Mouse (Mus musculus) myocyte (in vitro differentiated cells): ENCODE results near the gene Gtf3c4. TPM values are rescaled to one million over a fixed set of nuclear protein-coding genes. Genes with fewer than 3 reads are reported as not detected.

Source experiments
- H3K27me3 ChIP-seq: one replicate; pipeline ENCODE4 v1.6.1; 2011; ENCODE audit not compliant: control insufficient read depth, insufficient read depth, insufficient read length
- H3K36me3 ChIP-seq: one replicate; pipeline ENCODE4 v1.6.1; 2011; ENCODE audit not compliant: control insufficient read depth, insufficient read depth
- H3K4me2 ChIP-seq: one replicate; pipeline ENCODE4 v1.6.1; 2011; ENCODE audit warnings: low read depth, control low read depth
- H3K4me3 ChIP-seq: one replicate; pipeline ENCODE4 v1.5.1; 2011; ENCODE audit warnings: mild to moderate bottlenecking, control low read depth, moderate library complexity
- H3K79me2 ChIP-seq: one replicate; pipeline ENCODE4 v1.6.1; 2011; ENCODE audit not compliant: control insufficient read depth, insufficient read depth
- H3ac ChIP-seq: one replicate; pipeline ENCODE4 v1.6.1; 2011; ENCODE audit not compliant: control insufficient read depth, insufficient read length
- CEBPB ChIP-seq: IDR thresholded peaks from 2 replicates; pipeline ENCODE4 v1.6.1; 2011; ENCODE audit warnings: mild to moderate bottlenecking, moderate library complexity; ENCODE audit not compliant: poor library complexity, insufficient read depth, severe bottlenecking
- E2F4 ChIP-seq: IDR thresholded peaks from one replicate; pipeline ENCODE4 v1.6.1; 2011; ENCODE audit warnings: mild to moderate bottlenecking, control low read depth, moderate library complexity; ENCODE audit not compliant: insufficient read depth
- MAX ChIP-seq: IDR thresholded peaks from one replicate; pipeline ENCODE4 v1.6.1; 2011; ENCODE audit warnings: low read depth, mild to moderate bottlenecking, control low read depth
- MYOD1 ChIP-seq, 3 experiments: IDR thresholded peaks; one replicate each; pipeline ENCODE4 v1.6.1; 2011; ENCODE audit warnings: control low read depth in 2 of 3, low read depth in 2 of 3, mild to moderate bottlenecking in 2 of 3, moderate library complexity in 1 of 3; ENCODE audit not compliant: insufficient read length in 2 of 3, control insufficient read depth in 1 of 3
- MYOG ChIP-seq, 3 experiments: IDR thresholded peaks; one replicate each; pipeline ENCODE4 v1.6.1; 2011; ENCODE audit warnings: control low read depth in 2 of 3, low read depth in 2 of 3, mild to moderate bottlenecking in 2 of 3; ENCODE audit not compliant: insufficient read length in 2 of 3, control insufficient read depth in 1 of 3, insufficient read depth in 1 of 3
- POLR2A ChIP-seq: IDR thresholded peaks from one replicate; pipeline ENCODE4 v1.6.1; 2011; ENCODE audit warnings: low read depth, mild to moderate bottlenecking, control low read depth, moderate library complexity; ENCODE audit not compliant: insufficient read length
- POLR2AphosphoS2 ChIP-seq: IDR thresholded peaks from one replicate; pipeline ENCODE4 v1.6.1; 2011; ENCODE audit warnings: low read depth, control low read depth; ENCODE audit not compliant: insufficient read length
- REST ChIP-seq: IDR thresholded peaks from one replicate; pipeline ENCODE4 v1.6.1; 2011; ENCODE audit warnings: mild to moderate bottlenecking, control low read depth, moderate library complexity; ENCODE audit not compliant: insufficient read depth, insufficient read length
- SRF ChIP-seq: IDR thresholded peaks from one replicate; pipeline ENCODE4 v1.6.1; 2011; ENCODE audit warnings: low read depth; ENCODE audit not compliant: control insufficient read depth, insufficient read length
- TCF12 ChIP-seq: IDR thresholded peaks from one replicate; pipeline ENCODE4 v1.6.1; 2011; ENCODE audit warnings: mild to moderate bottlenecking, control low read depth; ENCODE audit not compliant: poor library complexity, insufficient read depth, severe bottlenecking
- TCF3 ChIP-seq: IDR thresholded peaks from one replicate; pipeline ENCODE4 v1.6.1; 2011; ENCODE audit warnings: low read depth, control low read depth; ENCODE audit not compliant: insufficient read length
- USF1 ChIP-seq: IDR thresholded peaks from one replicate; pipeline ENCODE4 v1.6.1; 2011; ENCODE audit warnings: low read depth, mild to moderate bottlenecking, control low read depth, moderate library complexity
- polyA plus RNA-seq: library from polyadenylated mRNA; unstranded; fragments of >200 nt; fragmentation: generic; extraction: Trizol; gene quantifications from one replicate; pipeline ENCODE4 v1.2.1, GENCODE M21; 2012; ENCODE audit warnings: missing spikeins

The Gtf3c4 gene
- 26.9 TPM for polyA plus RNA-seq

DNA sequence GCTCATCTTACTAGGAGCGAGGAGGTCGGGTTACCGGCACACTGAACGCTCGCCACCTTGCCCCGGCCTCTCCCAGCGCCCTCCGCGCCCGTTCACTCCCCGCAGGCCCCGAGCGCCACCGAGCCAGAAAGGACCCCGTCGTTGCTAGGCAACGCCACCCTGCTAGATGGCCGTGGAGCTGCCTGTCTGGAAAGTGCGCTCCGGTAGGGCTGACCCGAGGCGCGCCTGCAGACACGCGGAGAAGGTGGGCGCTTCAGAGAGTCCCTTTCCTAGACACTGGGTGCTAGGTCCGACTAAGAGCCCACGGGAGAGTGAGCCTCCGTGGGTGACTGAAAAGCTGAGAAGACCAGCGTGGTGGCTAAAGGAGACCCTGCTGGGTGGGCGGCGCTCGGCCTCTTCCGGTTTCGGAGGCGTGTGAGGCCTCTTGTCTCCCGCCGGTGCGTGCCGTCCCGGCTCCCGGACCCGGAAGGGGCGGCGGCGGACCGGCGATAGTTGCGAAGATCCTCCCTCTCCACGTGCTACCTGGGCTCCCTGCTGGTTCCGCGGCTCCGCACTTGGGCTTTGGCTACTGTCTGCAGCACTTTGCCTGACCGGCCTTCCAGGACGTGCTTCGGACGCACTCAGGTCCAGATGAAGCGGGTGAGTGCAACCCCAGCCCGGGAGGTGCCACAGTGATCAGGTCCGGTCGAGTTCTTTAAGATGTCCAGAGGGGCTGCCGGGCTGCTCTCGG is at the start of gene Gtf3c4, which contains the start of gene Ddx31:
Gene Gtf3c4, minus strand, starts transcription at position 139 of the 730 bp plus-strand sequence.
Gene Ddx31, plus strand, starts transcription at position 185 of the 730 bp plus-strand sequence.
- Histone ChIP-seq H3K4me2 (peak within 1 kb of the TSS; percentile 91), H3K79me2 (peaks cover 72% of the 10 kb centered on the region), H3K36me3 (peaks cover 3% of the 10 kb centered on the region), H3K27me3 (no peaks in the 10 kb centered on the region), H3ac (peak within 1 kb of the TSS; percentile 77), H3K4me3 (peak within 1 kb of the TSS; percentile 94)
- TF ChIP-seq REST = no peak
- TF ChIP-seq CEBPB = no peak
- TF ChIP-seq MAX = peak; percentile 98
- no peak for TF ChIP-seq E2F4
- TF ChIP-seq TCF3 = no peak
- no peak for TF ChIP-seq USF1
- TF ChIP-seq MYOD1 (IDR thresholded peaks at IDR 0.05; ENCODE audit: control insufficient read depth in 1 of 3, insufficient read length in 2 of 3, low read depth in 2 of 3) = peak in 1 of 3 experiments; percentile 2
- TF ChIP-seq SRF = no peak
- TF ChIP-seq POLR2AphosphoS2 = peak; percentile 69
- no peak for TF ChIP-seq MYOG (IDR thresholded peaks at IDR 0.05; ENCODE audit: control insufficient read depth in 1 of 3, insufficient read depth in 1 of 3, insufficient read length in 2 of 3, low read depth in 2 of 3)
- peak; percentile 76 for TF ChIP-seq POLR2A
- no peak for TF ChIP-seq TCF12

- Histone ChIP-seq H3K4me2 (no peak overlapping the region), H3K4me3 (no peak overlapping the region), H3ac (no peak overlapping the region), H3K36me3 (peaks cover 34% of the 10 kb centered on the region), H3K27me3 (no peaks in the 10 kb centered on the region), H3K79me2 (no peaks in the 10 kb centered on the region)
- no peak for TF ChIP-seq MYOG (IDR thresholded peaks at IDR 0.05; ENCODE audit: control insufficient read depth in 1 of 3, insufficient read depth in 1 of 3, insufficient read length in 2 of 3, low read depth in 2 of 3)
- TF ChIP-seq REST = no peak
Observed at GRCm38 (mm10) chr2:28884914-28885313, 44.8 kb upstream of the Gtf3c4 start.

DNA sequence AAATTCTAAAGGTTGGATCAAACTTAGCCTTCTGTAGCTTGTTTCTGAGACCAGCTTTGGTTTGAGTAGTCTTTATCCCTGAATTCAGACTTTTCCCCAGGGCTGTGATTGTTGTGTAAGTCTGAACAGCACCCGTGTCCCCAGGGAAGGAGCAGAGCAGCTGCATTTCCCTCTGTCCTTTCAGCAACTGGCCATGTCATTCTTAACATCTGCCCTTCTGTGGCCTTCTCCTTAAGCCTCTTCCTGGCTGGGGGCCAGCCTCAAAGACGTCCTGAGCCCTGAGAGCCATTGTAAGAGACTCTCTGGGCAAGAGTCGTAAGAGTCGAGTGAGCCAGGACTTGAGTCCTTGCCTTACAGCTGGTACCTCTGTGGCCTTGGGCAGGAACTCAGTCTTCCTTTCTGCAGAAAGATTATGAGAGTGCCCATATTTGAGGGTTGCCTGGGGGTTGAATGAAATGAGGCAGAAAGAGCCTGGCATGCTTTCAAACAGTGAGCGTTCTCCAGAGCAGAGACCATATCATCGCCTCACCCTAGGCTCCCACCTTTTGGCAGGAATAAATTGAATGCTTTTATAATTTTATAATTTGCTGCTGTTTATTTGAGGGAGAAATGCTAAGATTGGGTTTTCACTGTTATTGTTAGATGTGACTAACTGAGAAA is 42.8 kb upstream of the Gtf3c4 start:
- no peak overlapping the region for H3ac ChIP-seq
- TF ChIP-seq TCF3 = peak; percentile 59
- no peak for TF ChIP-seq E2F4
- no peak for TF ChIP-seq POLR2AphosphoS2
- peak; percentile 60 for TF ChIP-seq CEBPB
- peak; percentile 42 to 82 (median 73) for TF ChIP-seq MYOG (IDR thresholded peaks at IDR 0.05; ENCODE audit: control insufficient read depth in 1 of 3, insufficient read depth in 1 of 3, insufficient read length in 2 of 3, low read depth in 2 of 3)
- peak; percentile 89 to 96 (median 93) for TF ChIP-seq MYOD1 (IDR thresholded peaks at IDR 0.05; ENCODE audit: control insufficient read depth in 1 of 3, insufficient read length in 2 of 3, low read depth in 2 of 3)
- TF ChIP-seq MAX = no peak
- no peak for TF ChIP-seq SRF
- no peak for TF ChIP-seq TCF12
- no peak for TF ChIP-seq REST
- no peak for TF ChIP-seq USF1
- no peak for TF ChIP-seq POLR2A
- no peak overlapping the region for H3K4me3 ChIP-seq
- no peaks in the 10 kb centered on the region for H3K27me3 ChIP-seq
- peak overlapping the region; percentile 18 for H3K4me2 ChIP-seq
- peaks cover 26% of the 10 kb centered on the region for H3K36me3 ChIP-seq
- no peaks in the 10 kb centered on the region for H3K79me2 ChIP-seq

DNA sequence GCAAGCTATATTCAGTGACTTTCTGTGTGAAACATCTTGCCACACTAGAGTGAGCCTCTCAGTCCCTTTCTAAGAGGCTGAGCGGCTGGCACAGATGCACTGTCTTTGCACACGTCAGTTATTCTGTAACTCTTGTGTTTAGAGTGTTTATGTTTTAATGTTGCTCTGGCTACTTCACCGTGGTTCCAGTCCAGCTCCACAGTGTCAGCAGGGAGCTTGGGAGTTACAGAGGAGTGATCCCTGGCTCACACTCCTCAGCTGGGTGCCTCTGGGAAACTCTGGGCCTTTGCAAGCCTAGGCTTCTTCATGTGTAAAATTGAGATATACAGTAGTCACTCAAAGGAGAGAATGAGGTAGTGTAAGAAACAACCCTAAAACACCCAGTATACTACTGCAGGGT is 41.9 kb upstream of the Gtf3c4 start:
- Histone ChIP-seq H3K36me3 (peaks cover 19% of the 10 kb centered on the region), H3K4me3 (no peak overlapping the region), H3K4me2 (no peak overlapping the region), H3K79me2 (no peaks in the 10 kb centered on the region), H3K27me3 (no peaks in the 10 kb centered on the region), H3ac (no peak overlapping the region)
- no peak for TF ChIP-seq MYOD1 (IDR thresholded peaks at IDR 0.05; ENCODE audit: control insufficient read depth in 1 of 3, insufficient read length in 2 of 3, low read depth in 2 of 3)
- no peak for TF ChIP-seq TCF12
- TF ChIP-seq POLR2A = no peak
- TF ChIP-seq CEBPB = no peak
- TF ChIP-seq E2F4 = no peak
- no peak for TF ChIP-seq REST
- TF ChIP-seq POLR2AphosphoS2 = no peak
- no peak for TF ChIP-seq SRF
- TF ChIP-seq MYOG (IDR thresholded peaks at IDR 0.05; ENCODE audit: control insufficient read depth in 1 of 3, insufficient read depth in 1 of 3, insufficient read length in 2 of 3, low read depth in 2 of 3) = no peak
- TF ChIP-seq MAX = no peak
